Mouse (Mus musculus) olfactory bulb, adult 2 months (tissue): ENCODE data around the gene Nudc.

Experiments used
- CTCF ChIP-seq: fragments of 200-500 bp; IDR thresholded peaks from 2 replicates; pipeline ENCODE4 v1.5.1; 2012; ENCODE audit warnings: low read depth, mild to moderate bottlenecking, low read length, moderate library complexity; ENCODE audit not compliant: insufficient read depth
- POLR2A ChIP-seq: fragments of 200-500 bp; IDR thresholded peaks from 2 replicates; pipeline ENCODE4 v1.6.1; 2012; ENCODE audit warnings: mild to moderate bottlenecking, low read depth, low read length, moderate library complexity; ENCODE audit not compliant: insufficient read depth

DNA sequence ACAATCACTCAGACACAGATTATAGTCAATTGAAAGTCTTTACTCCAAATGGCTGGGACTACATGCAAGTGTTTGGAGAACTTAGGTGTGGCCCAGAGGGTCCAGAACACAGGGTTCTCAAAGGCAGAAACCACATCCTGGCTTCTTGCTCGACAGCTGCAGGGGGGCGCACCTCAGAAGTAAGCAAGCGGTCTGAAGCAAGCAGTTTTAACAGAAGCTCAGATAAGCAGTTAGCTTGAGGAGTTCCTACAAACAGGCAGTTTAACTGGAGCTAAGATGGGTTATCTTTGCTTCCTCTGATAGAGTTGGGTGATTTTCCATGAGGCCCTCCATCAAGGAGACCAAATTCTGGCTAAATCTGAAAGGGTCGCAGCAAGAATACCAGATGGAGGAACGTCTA, 39.2 kb downstream of the Nudc start:
- TF ChIP-seq CTCF (no peak), POLR2A (no peak)
